Mouse (Mus musculus): ENCODE results near the gene Fam189a2. TPM values are rescaled to one million over a fixed set of nuclear protein-coding genes. Genes with fewer than 3 reads are reported as not detected.
A peak's percentile ranks its signal among the peaks of the same experiment; 100 is the strongest.

Gene Fam189a2
- 0.95 and 1.1 TPM in 2 replicates for polyA plus RNA-seq (2016; fragmentation: Nextera tagmentation; extraction: Ambion mirVana)

- no peaks in the 10 kb centered on the region for H3K36me3 ChIP-seq
- H3K27ac ChIP-seq (replicated peaks) = peak within 1 kb of the TSS; percentile 82
- H3K9me3 ChIP-seq (replicated peaks) = no peaks in the 10 kb centered on the region
- DNase-seq (ENCODE audit: low spot score) = peak; percentile 57
- peak within 1 kb of the TSS; percentile 64 for H3K4me3 ChIP-seq
- under 1% methylated on average over 58 of the region's 65 CpGs for WGBS
- H3K4me1 ChIP-seq = peaks cover 89% of the 10 kb centered on the region
- peaks cover 52% of the 10 kb centered on the region for H3K27me3 ChIP-seq (ENCODE audit: low read depth, poor library complexity, severe bottlenecking)
Measured at GRCm38 (mm10) chr19:24030871-24031556, at the start of gene Fam189a2. Fam189a2 (minus strand) TSS chr19:24031019.

- no peak overlapping the region for H3K4me3 ChIP-seq
- H3K36me3 ChIP-seq = no peaks in the 10 kb centered on the region
- H3K27ac ChIP-seq (replicated peaks) = no peak overlapping the region
- H3K9me3 ChIP-seq (replicated peaks) = 0 out of 2 replicates have a peak, but pooled peaks cover 6% of the 10 kb centered on the region
- no peak for DNase-seq (ENCODE audit: low spot score)
- no peaks in the 10 kb centered on the region for H3K27me3 ChIP-seq (ENCODE audit: low read depth, poor library complexity, severe bottlenecking)
- 90% methylated on average over 3 of the region's 3 CpGs for WGBS
- peaks cover 4% of the 10 kb centered on the region for H3K4me1 ChIP-seq
Measured at GRCm38 (mm10) chr19:24077658-24078057, 46.8 kb upstream of the Fam189a2 start.

GRCm38 (mm10) chr19:24076536-24076935 lies 45.7 kb upstream of the Fam189a2 start:
- H3K9me3 ChIP-seq (replicated peaks) = 0 out of 2 replicates have a peak, but pooled peaks cover 6% of the 10 kb centered on the region
- H3K27ac ChIP-seq (replicated peaks) = no peak overlapping the region
- peaks cover 4% of the 10 kb centered on the region for H3K4me1 ChIP-seq
- no peak overlapping the region for H3K4me3 ChIP-seq
- WGBS = 92% methylated on average over 7 of the region's 7 CpGs
- H3K27me3 ChIP-seq (ENCODE audit: low read depth, poor library complexity, severe bottlenecking) = no peaks in the 10 kb centered on the region
- DNase-seq (ENCODE audit: low spot score) = no peak
- H3K36me3 ChIP-seq = no peaks in the 10 kb centered on the region

GRCm38 (mm10) chr19:24075927-24076326 lies 45.1 kb upstream of the Fam189a2 start:
- 0 out of 2 replicates have a peak, but pooled peaks cover 6% of the 10 kb centered on the region for H3K9me3 ChIP-seq (replicated peaks)
- WGBS = 87% methylated on average over 8 of the region's 8 CpGs

GRCm38 (mm10) chr19:24073155-24073554 lies 42.3 kb upstream of the Fam189a2 start:
- no peaks in the 10 kb centered on the region for H3K36me3 ChIP-seq
- 36% methylated on average over 4 of the region's 4 CpGs for WGBS

More at GRCm38 (mm10) chr19:24075927-24076326, 45.1 kb upstream of the Fam189a2 start:
- H3K27ac ChIP-seq (replicated peaks) = no peak overlapping the region
- DNase-seq (ENCODE audit: low spot score) = no peak
- no peak overlapping the region for H3K4me3 ChIP-seq
- H3K4me1 ChIP-seq = peaks cover 3% of the 10 kb centered on the region
- no peaks in the 10 kb centered on the region for H3K27me3 ChIP-seq (ENCODE audit: low read depth, poor library complexity, severe bottlenecking)
- no peaks in the 10 kb centered on the region for H3K36me3 ChIP-seq

GRCm38 (mm10) chr19:24064348-24064895 lies 33.6 kb upstream of the Fam189a2 start:
- DNase-seq (ENCODE audit: low spot score) = no peak
- Histone ChIP-seq H3K27me3 (ENCODE audit: low read depth, poor library complexity, severe bottlenecking) (no peaks in the 10 kb centered on the region), H3K4me1 (peaks cover 12% of the 10 kb centered on the region), H3K4me3 (no peak overlapping the region), H3K9me3 (replicated peaks) (no peaks in the 10 kb centered on the region; the same call in 1 of the 2 replicates), H3K27ac (replicated peaks) (no peak overlapping the region), H3K36me3 (no peaks in the 10 kb centered on the region)
- 55% methylated on average over 12 of the region's 12 CpGs for WGBS

More at GRCm38 (mm10) chr19:24073155-24073554, 42.3 kb upstream of the Fam189a2 start:
- Histone ChIP-seq H3K4me3 (no peak overlapping the region), H3K4me1 (no peaks in the 10 kb centered on the region), H3K27me3 (ENCODE audit: low read depth, poor library complexity, severe bottlenecking) (no peaks in the 10 kb centered on the region), H3K9me3 (replicated peaks) (peaks cover 6% of the 10 kb centered on the region; the same call in 1 of the 2 replicates), H3K27ac (replicated peaks) (no peak overlapping the region)
- DNase-seq (ENCODE audit: low spot score) = no peak

- 90% methylated on average over 4 of the region's 4 CpGs for WGBS
- DNase-seq (ENCODE audit: low spot score) = no peak
- Histone ChIP-seq H3K27ac (replicated peaks) (no peak overlapping the region), H3K9me3 (replicated peaks) (no peaks in the 10 kb centered on the region), H3K36me3 (no peaks in the 10 kb centered on the region), H3K4me3 (no peak overlapping the region), H3K4me1 (peaks cover 12% of the 10 kb centered on the region), H3K27me3 (ENCODE audit: low read depth, poor library complexity, severe bottlenecking) (no peaks in the 10 kb centered on the region)
Measured at GRCm38 (mm10) chr19:24063585-24063984, 32.8 kb upstream of the Fam189a2 start.

GRCm38 (mm10) chr19:24058851-24059250 lies 28.0 kb upstream of the Fam189a2 start:
- H3K4me3 ChIP-seq = no peak overlapping the region
- H3K4me1 ChIP-seq = peaks cover under 1% of the 10 kb centered on the region; the same call in 1 of the 2 replicates
- no peak overlapping the region for H3K27ac ChIP-seq (replicated peaks)
- no peaks in the 10 kb centered on the region for H3K36me3 ChIP-seq
- H3K9me3 ChIP-seq (replicated peaks) = peaks cover 10% of the 10 kb centered on the region
- no peak for DNase-seq (ENCODE audit: low spot score)
- 89% methylated on average over 8 of the region's 8 CpGs for WGBS
- H3K27me3 ChIP-seq (ENCODE audit: low read depth, poor library complexity, severe bottlenecking) = no peaks in the 10 kb centered on the region

- H3K36me3 ChIP-seq = no peaks in the 10 kb centered on the region
- no peak overlapping the region for H3K4me3 ChIP-seq
- WGBS = 92% methylated on average over 5 of the region's 5 CpGs
- no peaks in the 10 kb centered on the region for H3K27me3 ChIP-seq (ENCODE audit: low read depth, poor library complexity, severe bottlenecking)
- no peaks in the 10 kb centered on the region for H3K4me1 ChIP-seq
- no peak for DNase-seq (ENCODE audit: low spot score)
- H3K9me3 ChIP-seq (replicated peaks) = peaks cover 10% of the 10 kb centered on the region
- H3K27ac ChIP-seq (replicated peaks) = no peak overlapping the region
Measured at GRCm38 (mm10) chr19:24058021-24058420, 27.2 kb upstream of the Fam189a2 start.

GRCm38 (mm10) chr19:24056880-24057279 lies 26.1 kb upstream of the Fam189a2 start:
- Histone ChIP-seq H3K27ac (replicated peaks) (no peak overlapping the region), H3K4me1 (no peaks in the 10 kb centered on the region), H3K9me3 (replicated peaks) (peaks cover 10% of the 10 kb centered on the region), H3K36me3 (no peaks in the 10 kb centered on the region), H3K4me3 (no peak overlapping the region), H3K27me3 (ENCODE audit: low read depth, poor library complexity, severe bottlenecking) (no peaks in the 10 kb centered on the region)
- WGBS = 93% methylated on average over 1 of the region's 1 CpGs
- DNase-seq (ENCODE audit: low spot score) = no peak

- no peaks in the 10 kb centered on the region; the same call in 1 of the 2 replicates for H3K4me1 ChIP-seq
- WGBS = 84% methylated on average over 2 of the region's 2 CpGs
- DNase-seq (ENCODE audit: low spot score) = no peak
Measured at GRCm38 (mm10) chr19:24054904-24055303, 24.1 kb upstream of the Fam189a2 start.

GRCm38 (mm10) chr19:24054265-24054664 lies 23.4 kb upstream of the Fam189a2 start:
- no peak for DNase-seq (ENCODE audit: low spot score)
- Histone ChIP-seq H3K9me3 (replicated peaks) (peaks cover 10% of the 10 kb centered on the region), H3K27ac (replicated peaks) (no peak overlapping the region), H3K4me1 (no peaks in the 10 kb centered on the region; the same call in 1 of the 2 replicates), H3K27me3 (ENCODE audit: low read depth, poor library complexity, severe bottlenecking) (no peaks in the 10 kb centered on the region), H3K36me3 (no peaks in the 10 kb centered on the region), H3K4me3 (no peak overlapping the region)
- 90% methylated on average over 5 of the region's 5 CpGs for WGBS

More at GRCm38 (mm10) chr19:24054904-24055303, 24.1 kb upstream of the Fam189a2 start:
- Histone ChIP-seq H3K4me3 (no peak overlapping the region), H3K9me3 (replicated peaks) (peaks cover 10% of the 10 kb centered on the region), H3K27me3 (ENCODE audit: low read depth, poor library complexity, severe bottlenecking) (no peaks in the 10 kb centered on the region), H3K36me3 (no peaks in the 10 kb centered on the region), H3K27ac (replicated peaks) (no peak overlapping the region)

- no peaks in the 10 kb centered on the region for H3K9me3 ChIP-seq (replicated peaks)
- WGBS = 88% methylated on average over 2 of the region's 2 CpGs
- DNase-seq (ENCODE audit: low spot score) = no peak
- no peaks in the 10 kb centered on the region for H3K27me3 ChIP-seq (ENCODE audit: low read depth, poor library complexity, severe bottlenecking)
- H3K4me3 ChIP-seq = no peak overlapping the region
- no peak overlapping the region for H3K27ac ChIP-seq (replicated peaks)
- H3K4me1 ChIP-seq = no peaks in the 10 kb centered on the region; the same call in 1 of the 2 replicates
- no peaks in the 10 kb centered on the region for H3K36me3 ChIP-seq
Measured at GRCm38 (mm10) chr19:24050514-24050913, 19.7 kb upstream of the Fam189a2 start.
